Mouse (Mus musculus) stomach, postnatal 0 days (tissue): ENCODE measurements around the gene Cad. TPM values are rescaled to one million over a fixed set of nuclear protein-coding genes. Genes with fewer than 3 reads are reported as not detected.

ENCODE experiments used
- ATAC-seq: fragments of 200-750 bp; cut with Nextera tagmentation; 2 replicates; pipeline ENCODE4 v1.8.0; 2017; ENCODE audit not compliant: low FRiP score, low TSS enrichment
- DNase-seq: peaks from one replicate; pipeline ENCODE4 v3.0.0-alpha.2; 2016; ENCODE audit warnings: low spot score
- H3K27ac ChIP-seq: fragments of 300-500 bp; sonication (generic); replicated peaks from 2 replicates; pipeline ENCODE4 v1.5.1; 2014; ENCODE audit warnings: mild to moderate bottlenecking, control low read depth
- H3K27me3 ChIP-seq: fragments of 300-500 bp; sonication (generic); 2 replicates; pipeline ENCODE4 v1.6.1; 2014; ENCODE audit warnings: low read length; ENCODE audit not compliant: control insufficient read depth, insufficient read depth
- H3K36me3 ChIP-seq: fragments of 300-500 bp; sonication (generic); 2 replicates; pipeline ENCODE4 v1.6.1; 2014; ENCODE audit warnings: low read length, mixed read lengths; ENCODE audit not compliant: control insufficient read depth, insufficient read depth
- H3K4me1 ChIP-seq: fragments of 300-500 bp; sonication (generic); replicated peaks from 2 replicates; pipeline ENCODE4 v1.6.1; 2014; ENCODE audit warnings: antibody characterized with exemption; ENCODE audit not compliant: control insufficient read depth, insufficient read depth
- H3K4me2 ChIP-seq: fragments of 300-500 bp; sonication (generic); replicated peaks from 2 replicates; pipeline ENCODE4 v1.6.1; 2014; ENCODE audit warnings: low read depth, mild to moderate bottlenecking, control low read depth, moderate library complexity
- H3K4me3 ChIP-seq: fragments of 300-500 bp; sonication (generic); 2 replicates; pipeline ENCODE4 v1.5.1; 2014; ENCODE audit warnings: low read depth, low read length, control low read depth
- H3K9ac ChIP-seq: fragments of 300-500 bp; sonication (generic); 2 replicates; pipeline ENCODE4 v1.6.1; 2014; ENCODE audit warnings: mild to moderate bottlenecking, low read length, control low read depth, mixed read lengths
- H3K9me3 ChIP-seq: fragments of 300-500 bp; sonication (generic); 2 replicates; pipeline ENCODE4 v1.6.1; 2016; ENCODE audit warnings: low read length; ENCODE audit not compliant: control insufficient read depth
- CTCF ChIP-seq: IDR thresholded peaks from 2 replicates; pipeline ENCODE4 v1.5.1; 2016; ENCODE audit warnings: antibody characterized with exemption, low read depth, mild to moderate bottlenecking, moderate library complexity
- EP300 ChIP-seq: optimal IDR thresholded peaks from 2 replicates; pipeline ENCODE3; 2016; ENCODE audit warnings: antibody characterized with exemption
- WGBS: fragments of 180-500 bp; shearing (Covaris S2); extraction: QIAGEN DNeasy Blood & Tissue Kit; methylation state at CpG from one replicate; pipeline ENCODE4 v1.1.7; 2014; 5-methylcytosine and 5-hydroxymethylcytosine counted together
- polyA plus RNA-seq: library from polyadenylated mRNA; unstranded; fragments of >200 nt; fragmentation: Nextera tagmentation; extraction: Ambion mirVana; gene quantifications from 2 replicates; pipeline ENCODE4 v1.2.1, GENCODE M21; 2015

Cad gene
- polyA plus RNA-seq, 1 experiment from 2014 or later: 6.1 TPM

DNA sequence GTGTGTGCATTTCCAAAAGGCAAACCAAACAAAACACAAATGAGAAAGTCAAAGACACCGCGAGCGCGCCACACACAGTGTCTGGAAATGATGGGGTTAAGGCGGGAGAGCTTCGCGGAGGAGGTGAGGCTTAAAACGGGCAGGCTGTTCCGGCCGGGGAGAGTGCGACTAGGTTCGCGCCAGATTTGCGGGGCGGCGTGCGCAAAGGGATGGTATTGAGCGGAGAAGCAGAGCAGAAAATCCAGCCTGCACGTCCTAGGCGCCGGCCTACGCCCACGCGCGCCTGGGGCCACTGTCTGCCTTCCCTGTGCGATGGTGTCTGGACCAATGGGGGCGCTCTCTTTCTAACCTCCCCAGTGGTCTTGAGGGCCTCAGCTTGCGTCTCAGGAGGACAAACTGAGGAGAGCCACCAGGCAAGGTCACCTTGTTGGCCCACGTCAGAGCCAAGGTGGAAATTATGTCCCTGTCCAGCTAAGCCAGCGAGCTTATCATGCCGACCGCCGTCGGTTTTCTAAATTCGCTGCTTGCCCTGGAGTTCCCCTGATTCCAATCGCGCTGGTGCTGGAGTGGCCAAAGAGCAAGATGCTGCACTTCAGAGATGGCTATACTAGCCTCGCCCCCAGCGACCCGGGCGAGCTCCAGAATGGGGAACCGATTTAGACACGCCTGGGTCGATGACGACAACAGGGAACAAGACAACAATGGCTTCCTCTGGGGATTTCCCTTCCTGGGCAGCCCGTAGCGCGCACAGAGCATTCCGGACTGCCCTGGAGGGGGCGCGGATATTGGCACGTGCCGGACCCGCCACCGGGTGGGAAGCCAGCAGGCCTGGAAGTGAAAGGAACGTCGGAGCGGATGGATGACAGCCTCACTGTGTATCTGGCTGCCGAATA is 40.5 kb downstream of the Cad start:
- ATAC-seq (peak; percentile 31; the same call in 1 of the 2 replicates), DNase-seq (peak; percentile 46)
- peak overlapping the region; percentile 47 for H3K4me2 ChIP-seq
- TF ChIP-seq EP300 (no peak), CTCF (peak; percentile 41)
- H3K4me3 ChIP-seq: peak overlapping the region; percentile 31
- H3K4me1 ChIP-seq: peaks cover 4% of the 10 kb centered on the region
- under 1% methylated on average over 59 of the region's 59 CpGs for WGBS
- no peak overlapping the region for H3K9ac ChIP-seq
- H3K36me3 ChIP-seq: no peaks in the 10 kb centered on the region
- no peak overlapping the region for H3K27ac ChIP-seq
- peaks cover 31% of the 10 kb centered on the region for H3K27me3 ChIP-seq
- no peaks in the 10 kb centered on the region for H3K9me3 ChIP-seq

DNA sequence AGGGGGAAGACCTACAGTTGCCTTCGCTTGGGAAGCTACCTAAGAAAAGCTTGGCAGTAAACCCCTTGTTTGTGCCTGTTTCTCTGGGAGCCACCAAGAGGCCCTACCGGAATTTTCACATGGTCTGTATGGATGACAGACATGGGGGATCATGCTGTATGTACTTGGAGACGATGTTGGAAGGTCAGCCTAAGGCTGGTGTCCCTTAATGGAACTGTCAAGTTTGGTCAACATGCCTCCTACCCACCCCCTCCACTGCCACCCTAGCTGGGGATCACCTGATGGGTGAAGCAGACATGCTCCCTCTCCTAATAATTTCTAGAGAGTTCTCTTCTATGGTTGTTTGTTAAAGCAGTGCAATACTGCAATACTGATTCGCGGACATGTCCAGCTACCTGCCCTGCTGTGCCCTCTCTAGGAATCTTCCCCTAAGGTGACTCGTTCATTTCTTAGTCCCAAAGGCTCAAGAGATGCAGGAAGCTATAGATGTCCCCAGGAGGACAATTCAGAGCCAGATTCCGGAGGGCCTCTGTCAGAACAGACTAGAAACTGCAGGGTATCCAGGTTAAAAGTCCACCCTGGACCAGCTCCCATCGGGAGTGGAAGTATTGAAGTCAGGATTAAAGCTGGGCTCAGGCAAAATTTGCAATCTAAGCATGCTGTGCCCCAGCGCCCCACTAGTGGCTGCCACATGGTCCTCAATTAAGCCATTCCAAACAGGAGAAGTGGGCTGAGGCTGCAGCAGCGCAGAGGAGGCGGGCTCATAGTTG is 41.3 kb downstream of the Cad start:
- Histone ChIP-seq H3K27ac (no peak overlapping the region), H3K36me3 (no peaks in the 10 kb centered on the region), H3K27me3 (peaks cover 31% of the 10 kb centered on the region), H3K9ac (no peak overlapping the region), H3K4me1 (peaks cover 4% of the 10 kb centered on the region), H3K4me2 (peak overlapping the region; percentile 47), H3K4me3 (peak overlapping the region; percentile 31; the same call in 1 of the 2 replicates), H3K9me3 (no peaks in the 10 kb centered on the region)
- 30% methylated on average over 11 of the region's 11 CpGs for WGBS
- DNase-seq (no peak), ATAC-seq (no peak)
- TF ChIP-seq EP300 (no peak), CTCF (no peak)

GRCm38 (mm10) chr5:31105814-31106335 is 51.3 kb downstream of the Cad start, which contains the start of gene Dnajc5g:
TSS of gene Dnajc5g (plus strand) at chr5:31106285.
- 83% methylated on average over 9 of the region's 9 CpGs for WGBS
- ATAC-seq: no peak

DNA sequence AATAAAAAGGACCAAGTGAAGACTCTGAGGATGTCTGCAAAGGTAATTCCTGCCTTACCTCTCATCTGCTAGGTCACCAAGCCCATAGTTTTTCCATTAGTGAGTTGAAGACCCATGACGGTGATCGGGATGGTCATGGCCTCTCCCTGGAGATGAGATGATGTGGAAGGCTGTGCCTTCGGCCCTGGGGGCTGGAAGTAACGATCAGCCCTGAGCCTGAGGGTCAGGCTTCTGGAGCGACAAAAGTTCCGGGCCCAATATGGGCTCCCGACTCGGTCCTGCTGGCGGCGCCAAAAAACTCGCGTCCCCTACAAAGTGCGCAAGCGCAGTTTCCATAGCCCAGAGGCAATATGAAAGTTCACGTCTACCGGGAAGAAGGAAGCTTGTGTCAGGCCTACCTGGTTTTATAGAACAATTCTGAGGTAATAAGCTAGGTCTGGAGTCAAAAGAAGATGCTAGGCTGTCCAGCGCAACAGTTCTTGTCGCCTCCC is 53.5 kb downstream of the Cad start, which contains the start of gene Slc30a3:
Gene Slc30a3 (minus strand): TSS at position 238 of the 491 bp plus-strand sequence.
- no peaks in the 10 kb centered on the region for H3K36me3 ChIP-seq
- no peak within 1 kb of the TSS for H3K27ac ChIP-seq
- H3K27me3 ChIP-seq: no peaks in the 10 kb centered on the region
- no peak within 1 kb of the TSS for H3K4me3 ChIP-seq
- WGBS: 91% methylated on average over 18 of the region's 18 CpGs
- DNase-seq (no peak), ATAC-seq (no peak)
- no peak for TF ChIP-seq CTCF
- TF ChIP-seq EP300: no peak
- H3K4me2 ChIP-seq: no peak within 1 kb of the TSS
- no peaks in the 10 kb centered on the region for H3K9me3 ChIP-seq
- no peaks in the 10 kb centered on the region for H3K4me1 ChIP-seq
- H3K9ac ChIP-seq: no peak within 1 kb of the TSS

More at GRCm38 (mm10) chr5:31105814-31106335, 51.3 kb downstream of the Cad start, which contains the start of gene Dnajc5g:
- Histone ChIP-seq H3K27me3 (no peaks in the 10 kb centered on the region), H3K4me3 (no peak within 1 kb of the TSS), H3K36me3 (no peaks in the 10 kb centered on the region), H3K4me2 (no peak within 1 kb of the TSS), H3K27ac (no peak within 1 kb of the TSS), H3K9me3 (no peaks in the 10 kb centered on the region), H3K9ac (no peak within 1 kb of the TSS), H3K4me1 (no peaks in the 10 kb centered on the region)
- DNase-seq: no peak
- TF ChIP-seq EP300: no peak
- no peak for TF ChIP-seq CTCF

GRCm38 (mm10) chr5:31110781-31111180 is 56.2 kb downstream of the Cad start:
- no peaks in the 10 kb centered on the region for H3K4me1 ChIP-seq
- no peak for ATAC-seq
- DNase-seq: no peak

More at GRCm38 (mm10) chr5:31110781-31111180, 56.2 kb downstream of the Cad start:
- no peaks in the 10 kb centered on the region for H3K36me3 ChIP-seq
- TF ChIP-seq EP300 (no peak), CTCF (peak; percentile 71)
- no peak overlapping the region for H3K4me2 ChIP-seq
- H3K27me3 ChIP-seq: no peaks in the 10 kb centered on the region
- 28% methylated on average over 7 of the region's 7 CpGs for WGBS
- H3K4me3 ChIP-seq: no peak overlapping the region
- H3K9ac ChIP-seq: no peak overlapping the region
- H3K27ac ChIP-seq: no peak overlapping the region
- H3K9me3 ChIP-seq: no peaks in the 10 kb centered on the region
